Comparison of ENCODE assay signal across 9 mouse cellular contexts in the genomic region with DNA sequence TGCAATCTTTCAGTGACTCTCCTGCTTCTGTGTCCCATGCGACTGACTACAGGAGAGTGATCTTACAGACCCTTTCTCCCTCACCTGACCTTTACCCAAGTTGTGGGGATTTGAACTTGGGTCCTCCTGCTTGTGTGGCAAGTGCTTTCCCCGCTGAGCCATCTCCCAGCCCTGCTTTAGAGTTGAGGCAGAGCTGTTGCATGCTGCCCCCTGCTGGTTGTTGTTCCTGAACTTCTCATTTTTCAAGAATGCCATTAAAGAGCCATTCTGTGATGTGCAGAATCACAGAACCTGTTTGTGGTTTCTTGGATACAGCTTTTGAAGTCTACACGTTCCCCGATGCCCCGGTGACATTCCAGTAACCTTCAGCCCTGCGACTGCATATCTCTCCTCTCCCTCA.
DNase-seq lines count a peak whose midpoint lies in the region; ATAC-seq and TF ChIP-seq lines count a peak whose summit lies in the region.
"Had no signal": no experiment of that assay in that cellular context is flagged by ENCODE, and none has a peak within 500 bp of the region (broad histone marks: within the 10 kb centered on the region; RNA-seq: fewer than 3 reads in every experiment).

No protein-coding gene starts in this region.

- H3K9me3 ChIP-seq in heart, postnatal 0 days (replicated peaks; ENCODE audit: control insufficient read depth, low read length) = no peaks in the 10 kb centered on the region
- no peaks in the 10 kb centered on the region for H3K9me3 ChIP-seq in limb, embryonic 10.5 days (replicated peaks)
- no peaks in the 10 kb centered on the region for H3K9me3 ChIP-seq in stomach, postnatal 0 days (ENCODE audit: control insufficient read depth, low read length)

- no peaks in the 10 kb centered on the region for H3K4me1 ChIP-seq in heart, postnatal 0 days (ENCODE audit: control insufficient read depth, insufficient read depth)
- no peaks in the 10 kb centered on the region for H3K4me1 ChIP-seq in testis, adult 2 months (ENCODE audit: control insufficient read depth, insufficient read depth, low read length)
- peaks cover 7% of the 10 kb centered on the region for H3K4me1 ChIP-seq in limb, embryonic 10.5 days
- no peaks in the 10 kb centered on the region for H3K4me1 ChIP-seq in stomach, postnatal 0 days (replicated peaks; ENCODE audit: control insufficient read depth, insufficient read depth)

- no peak overlapping the region for H3K9ac ChIP-seq in heart, postnatal 0 days (replicated peaks; ENCODE audit: low read depth, low read length)
- no peak overlapping the region for H3K9ac ChIP-seq in stomach, postnatal 0 days (ENCODE audit: low read length)

- H3K36me3 ChIP-seq in heart, postnatal 0 days (replicated peaks; ENCODE audit: control insufficient read depth, insufficient read depth, low read length) = no peaks in the 10 kb centered on the region
- H3K36me3 ChIP-seq in testis, adult 2 months (ENCODE audit: control insufficient read depth, insufficient read depth, low read length) = no peaks in the 10 kb centered on the region
- H3K36me3 ChIP-seq in limb, embryonic 10.5 days = no peaks in the 10 kb centered on the region
- no peaks in the 10 kb centered on the region for H3K36me3 ChIP-seq in stomach, postnatal 0 days (ENCODE audit: control insufficient read depth, insufficient read depth, low read length)

- DNase-seq in heart, postnatal 0 days (ENCODE audit: low spot score) = no peak
- no peak for DNase-seq in heart, adult 8-10 months (ENCODE audit: low spot score)
- DNase-seq in testis, postnatal 14 days (ENCODE audit: low spot score) = no peak
- DNase-seq in c-Kit-positive CD71-positive TER-119-negative erythroid progenitor cells, embryonic 14.5 days (ENCODE audit: low read depth) = peak; percentile 22
- DNase-seq in limb, embryonic 10.5 days (ENCODE audit: low spot score) = peak; percentile 68
- DNase-seq in stomach, postnatal 0 days (ENCODE audit: low spot score) = peak; percentile 50
- DNase-seq in cerebellum, adult 18-20 months = no peak

- ATAC-seq in heart, postnatal 0 days (ENCODE audit: insufficient read depth, low read depth) = no peak
- ATAC-seq in stomach, postnatal 0 days (ENCODE audit: low FRiP score, low TSS enrichment) = no peak

- no peak for TF ChIP-seq EP300 in heart, postnatal 0 days (IDR thresholded peaks at IDR 0.05; ENCODE audit: low read depth)
- TF ChIP-seq EP300 in stomach, postnatal 0 days (optimal IDR thresholded peaks at IDR 0.05) = no peak

- TF ChIP-seq CTCF in heart, postnatal 0 days (IDR thresholded peaks at IDR 0.05; ENCODE audit: low read depth) = peak; percentile 48
- TF ChIP-seq CTCF in testis, adult 2 months (IDR thresholded peaks at IDR 0.05; ENCODE audit: control insufficient read depth, insufficient read depth, insufficient replicate concordance, low read depth, low read length) = peak; percentile 43; the same call in 1 of the 2 replicates
- TF ChIP-seq CTCF in stomach, postnatal 0 days (IDR thresholded peaks at IDR 0.05; ENCODE audit: low read depth) = peak; percentile 73

- WGBS in heart, postnatal 0 days = 48% methylated on average over 6 of the region's 6 CpGs
- 55% methylated on average over 6 of the region's 6 CpGs for WGBS in limb, embryonic 10.5 days
- WGBS in stomach, postnatal 0 days = 49% methylated on average over 6 of the region's 6 CpGs

- no peak overlapping the region for H3K27ac ChIP-seq in heart, postnatal 0 days (ENCODE audit: low read depth)
- H3K27ac ChIP-seq in testis, adult 2 months (ENCODE audit: control insufficient read depth, insufficient read depth, low read depth, low read length) = no peak overlapping the region
- H3K27ac ChIP-seq in limb, embryonic 10.5 days = no peak overlapping the region
- no peak overlapping the region for H3K27ac ChIP-seq in stomach, postnatal 0 days (replicated peaks)
- H3K27ac ChIP-seq: macrophage had no signal

- H3K27me3 ChIP-seq in heart, postnatal 0 days (ENCODE audit: control insufficient read depth, insufficient read depth, low read length) = no peaks in the 10 kb centered on the region
- H3K27me3 ChIP-seq in testis, adult 2 months (ENCODE audit: control insufficient read depth, insufficient read depth, low read length) = no peaks in the 10 kb centered on the region
- H3K27me3 ChIP-seq in limb, embryonic 10.5 days (ENCODE audit: low read depth, poor library complexity, severe bottlenecking) = peaks cover 3% of the 10 kb centered on the region; the same call in 1 of the 2 replicates
- no peaks in the 10 kb centered on the region for H3K27me3 ChIP-seq in stomach, postnatal 0 days (ENCODE audit: control insufficient read depth, insufficient read depth, low read length)

- H3K4me3 ChIP-seq in heart, postnatal 0 days (ENCODE audit: low read depth, low read length) = no peak overlapping the region
- no peak overlapping the region for H3K4me3 ChIP-seq in testis, adult 2 months (ENCODE audit: control insufficient read depth, low read depth, low read length)
- no peak overlapping the region for H3K4me3 ChIP-seq in limb, embryonic 10.5 days
- no peak overlapping the region for H3K4me3 ChIP-seq in stomach, postnatal 0 days (ENCODE audit: low read depth, low read length)

- no peak for TF ChIP-seq POLR2A in testis, adult 2 months (IDR thresholded peaks at IDR 0.05; ENCODE audit: control insufficient read depth, low read depth, low read length)

- H3K4me2 ChIP-seq in heart, postnatal 0 days (ENCODE audit: low read depth, low read length) = no peak overlapping the region
- no peak overlapping the region for H3K4me2 ChIP-seq in stomach, postnatal 0 days (replicated peaks; ENCODE audit: low read depth)

Comparison
In these comparisons a context has a peak if more than half of its experiments do, and no peak if none do; other contexts are left out.
1. DNase-seq: peak in c-Kit-positive CD71-positive TER-119-negative erythroid progenitor cells, embryonic 14.5 days (single experiment), limb, embryonic 10.5 days (single experiment) and stomach, postnatal 0 days (single experiment); none in heart, postnatal 0 days (single experiment), heart, adult 8-10 months (single experiment), testis, postnatal 14 days (single experiment) and cerebellum, adult 18-20 months (0 of 2).
2. Peak in every context shown above with its lines, with median percentiles within 50 percentile points of each other: CTCF ChIP-seq.